Mouse (Mus musculus) hindbrain, embryonic 11.5 days (tissue): ENCODE data around the gene Id2. TPM values are rescaled to one million over a fixed set of nuclear protein-coding genes. Genes with fewer than 3 reads are reported as not detected.
A peak's percentile ranks its signal among the peaks of the same experiment; 100 is the strongest.

Experiments
- ATAC-seq: fragments of 200-750 bp; cut with Nextera tagmentation; 2 replicates; pipeline ENCODE4 v1.8.0; 2017; ENCODE audit warnings: mild to moderate bottlenecking, moderate TSS enrichment, moderate library complexity; ENCODE audit not compliant: low FRiP score
- DNase-seq: peaks from one replicate; pipeline ENCODE4 v3.0.0-alpha.2; 2015; ENCODE audit warnings: low spot score
- H3K27ac ChIP-seq: fragments of 300-500 bp; sonication (generic); 2 replicates; pipeline ENCODE4 v1.5.1; 2014; ENCODE audit warnings: mild to moderate bottlenecking, low read depth, low read length
- H3K27me3 ChIP-seq: fragments of 300-500 bp; sonication (generic); 2 replicates; pipeline ENCODE4 v1.6.1; 2014; ENCODE audit warnings: mild to moderate bottlenecking, low read length, moderate library complexity, mixed read lengths; ENCODE audit not compliant: control insufficient read depth, insufficient read depth
- H3K36me3 ChIP-seq: fragments of 300-500 bp; sonication (generic); 2 replicates; pipeline ENCODE4 v1.6.1; 2014; ENCODE audit warnings: mild to moderate bottlenecking, low read length, moderate library complexity, mixed read lengths; ENCODE audit not compliant: control insufficient read depth, insufficient read depth
- H3K4me1 ChIP-seq: fragments of 300-500 bp; sonication (generic); replicated peaks from 2 replicates; pipeline ENCODE4 v1.6.1; 2014; ENCODE audit warnings: low read length, mixed read lengths; ENCODE audit not compliant: control insufficient read depth, insufficient read depth
- H3K4me2 ChIP-seq: fragments of 300-500 bp; sonication (generic); replicated peaks from 2 replicates; pipeline ENCODE4 v1.6.1; 2014; ENCODE audit warnings: mild to moderate bottlenecking, low read depth, low read length
- H3K4me3 ChIP-seq: fragments of 300-500 bp; sonication (generic); 2 replicates; pipeline ENCODE4 v1.5.1; 2014; ENCODE audit warnings: low read depth, low read length
- H3K9ac ChIP-seq: fragments of 300-500 bp; sonication (generic); 2 replicates; pipeline ENCODE4 v1.6.1; 2014; ENCODE audit warnings: low read depth, low read length
- H3K9me3 ChIP-seq: fragments of 300-500 bp; sonication (generic); 2 replicates; pipeline ENCODE4 v1.6.1; 2016; ENCODE audit warnings: low read length; ENCODE audit not compliant: control insufficient read depth
- WGBS: fragments of 180-500 bp; shearing (Covaris S2); extraction: QIAGEN DNeasy Blood & Tissue Kit; methylation state at CpG from one replicate; pipeline ENCODE4 v1.1.7; 2014; 5-methylcytosine and 5-hydroxymethylcytosine counted together
- polyA plus RNA-seq: library from polyadenylated mRNA; unstranded; fragments of >200 nt; fragmentation: Nextera tagmentation; extraction: Ambion mirVana; gene quantifications from 2 replicates; pipeline ENCODE4 v1.2.1, GENCODE M21; 2014

Id2 gene
- polyA plus RNA-seq, 1 experiment from 2014 or later = 394 TPM

DNA sequence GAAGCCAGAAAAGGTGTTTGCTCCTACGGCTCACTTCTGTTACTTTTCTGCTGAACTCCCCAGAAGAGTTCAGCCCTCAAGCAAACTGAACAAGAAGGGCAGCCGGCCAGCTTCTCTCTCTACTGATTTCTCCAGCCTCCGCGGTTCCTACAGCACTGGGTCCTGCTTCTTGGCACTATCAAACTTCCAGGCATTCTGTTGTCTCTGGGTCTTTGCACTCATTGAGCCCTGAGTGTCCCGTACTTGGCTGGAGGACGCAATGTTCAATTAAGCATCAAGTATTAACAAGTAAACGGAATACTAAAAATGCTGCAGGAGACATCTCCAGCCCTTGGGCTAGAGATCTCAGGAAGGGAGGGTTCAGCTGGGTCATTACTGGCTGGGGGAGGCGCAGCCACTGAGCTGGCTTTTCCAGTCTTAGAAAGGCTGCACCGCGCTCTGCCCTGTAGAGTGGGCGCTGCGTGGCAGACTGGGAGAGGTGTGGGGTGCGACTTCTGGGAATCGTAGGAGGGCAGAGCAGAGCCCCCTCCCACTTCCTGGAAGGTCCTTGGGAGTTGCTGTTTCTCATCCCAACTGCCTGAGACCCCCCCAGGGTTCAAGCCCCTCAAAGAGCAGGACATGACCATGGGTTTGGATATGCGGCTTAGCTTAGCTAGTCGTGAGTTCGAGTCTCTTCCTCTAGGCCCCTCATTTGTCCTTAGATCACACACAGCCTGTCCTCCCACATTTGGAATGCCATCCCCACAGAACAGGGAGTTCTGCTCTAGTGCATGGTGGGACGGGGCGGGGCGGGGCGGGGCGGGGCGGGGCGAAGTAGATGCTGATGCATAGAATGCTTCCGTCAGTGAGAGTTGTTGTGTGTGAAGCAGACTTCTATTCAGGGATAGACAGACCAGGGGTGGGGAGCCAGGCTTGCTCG, 13.4 kb downstream of the Id2 start:
- Histone ChIP-seq H3K27ac (no peak overlapping the region), H3K4me2 (peak overlapping the region; percentile 15; the same call in 1 of the 2 replicates), H3K9ac (no peak overlapping the region), H3K27me3 (no peaks in the 10 kb centered on the region), H3K36me3 (no peaks in the 10 kb centered on the region), H3K4me1 (no peaks in the 10 kb centered on the region), H3K9me3 (no peaks in the 10 kb centered on the region), H3K4me3 (no peak overlapping the region)
- DNase-seq (no peak), ATAC-seq (no peak)
- 39% methylated on average over 26 of the region's 26 CpGs for WGBS

DNA sequence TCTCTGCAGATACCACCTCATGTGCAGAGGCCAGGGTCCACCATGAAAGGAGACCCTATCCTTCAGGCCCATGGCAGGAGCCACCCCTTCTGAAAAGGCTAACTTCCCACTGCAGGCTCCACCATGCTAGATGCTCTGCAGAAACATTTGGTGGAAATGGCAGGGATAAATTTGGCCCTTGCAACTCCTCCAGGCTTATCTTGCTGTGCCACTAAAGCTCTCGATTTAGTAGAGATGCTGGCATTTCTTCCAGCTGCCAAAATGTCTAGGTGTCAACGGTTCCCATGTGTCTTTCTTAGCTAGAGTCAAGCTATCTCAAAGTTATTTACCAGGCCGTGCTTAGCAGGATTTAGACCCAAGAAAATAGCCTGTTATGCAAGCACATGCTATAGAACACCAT, 22.6 kb downstream of the Id2 start:
- H3K9ac ChIP-seq = no peak overlapping the region
- no peaks in the 10 kb centered on the region for H3K4me1 ChIP-seq
- DNase-seq (no peak), ATAC-seq (no peak)
- no peaks in the 10 kb centered on the region for H3K36me3 ChIP-seq
- no peak overlapping the region for H3K4me3 ChIP-seq
- no peaks in the 10 kb centered on the region for H3K27me3 ChIP-seq
- H3K9me3 ChIP-seq = no peaks in the 10 kb centered on the region
- H3K4me2 ChIP-seq = no peak overlapping the region
- 88% methylated on average over 3 of the region's 3 CpGs for WGBS
- no peak overlapping the region for H3K27ac ChIP-seq

DNA sequence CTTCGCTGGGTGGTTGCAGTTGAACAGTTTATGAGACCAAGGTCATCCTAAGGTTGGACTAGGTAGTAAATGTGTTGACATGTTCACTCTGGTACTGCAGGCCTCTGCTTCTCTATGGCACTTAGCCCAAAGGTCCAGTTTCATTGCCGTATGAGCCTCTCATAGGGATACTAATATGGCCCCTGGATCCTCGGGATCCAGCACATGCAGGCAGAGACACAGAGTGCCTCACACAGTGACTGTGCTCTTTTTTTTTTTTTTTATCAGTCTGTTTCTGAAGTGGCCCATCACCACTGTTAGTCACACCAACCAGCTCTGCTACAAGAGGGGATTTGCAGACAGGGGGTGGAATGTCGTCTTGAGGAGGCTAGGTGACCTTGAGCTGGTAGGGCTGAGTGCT, 23.6 kb downstream of the Id2 start:
- no peaks in the 10 kb centered on the region for H3K36me3 ChIP-seq
- no peak overlapping the region for H3K4me2 ChIP-seq
- H3K9me3 ChIP-seq = no peaks in the 10 kb centered on the region
- H3K4me1 ChIP-seq = no peaks in the 10 kb centered on the region
- DNase-seq = no peak
- H3K27me3 ChIP-seq = no peaks in the 10 kb centered on the region
- no peak overlapping the region for H3K4me3 ChIP-seq
- no peak overlapping the region for H3K27ac ChIP-seq
- ATAC-seq = no peak
- no peak overlapping the region for H3K9ac ChIP-seq
- WGBS = 88% methylated on average over 4 of the region's 4 CpGs

DNA sequence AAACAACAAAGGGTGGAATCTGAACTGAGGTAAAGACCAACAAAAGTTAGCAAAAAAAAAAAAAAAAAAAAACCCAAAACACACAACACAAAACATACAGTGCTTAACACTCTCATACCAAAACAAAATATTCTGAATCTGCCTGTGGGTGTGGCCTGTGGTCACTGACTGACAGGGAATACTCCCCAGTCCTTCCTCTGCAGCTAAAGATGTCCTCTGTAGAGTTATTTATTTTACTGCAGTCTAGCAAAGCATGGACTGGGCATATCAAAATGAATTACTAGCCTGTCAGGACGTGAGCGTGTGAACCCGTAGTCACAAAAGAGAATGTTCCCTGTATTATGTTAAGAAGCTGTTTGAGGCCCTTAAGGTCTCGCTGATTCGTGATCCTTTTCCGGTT, 34.7 kb downstream of the Id2 start:
- no peak overlapping the region for H3K4me3 ChIP-seq
- H3K4me1 ChIP-seq = no peaks in the 10 kb centered on the region
- H3K9me3 ChIP-seq = no peaks in the 10 kb centered on the region
- H3K27ac ChIP-seq = no peak overlapping the region; the same call in 1 of the 2 replicates
- H3K27me3 ChIP-seq = no peaks in the 10 kb centered on the region
- H3K4me2 ChIP-seq = no peak overlapping the region
- H3K9ac ChIP-seq = no peak overlapping the region
- DNase-seq = no peak
- H3K36me3 ChIP-seq = 0 out of 2 replicates have a peak, but pooled peaks cover 2% of the 10 kb centered on the region
- whole genome bisulfite sequencing = 83% methylated on average over 6 of the region's 6 CpGs
- ATAC-seq = no peak

DNA sequence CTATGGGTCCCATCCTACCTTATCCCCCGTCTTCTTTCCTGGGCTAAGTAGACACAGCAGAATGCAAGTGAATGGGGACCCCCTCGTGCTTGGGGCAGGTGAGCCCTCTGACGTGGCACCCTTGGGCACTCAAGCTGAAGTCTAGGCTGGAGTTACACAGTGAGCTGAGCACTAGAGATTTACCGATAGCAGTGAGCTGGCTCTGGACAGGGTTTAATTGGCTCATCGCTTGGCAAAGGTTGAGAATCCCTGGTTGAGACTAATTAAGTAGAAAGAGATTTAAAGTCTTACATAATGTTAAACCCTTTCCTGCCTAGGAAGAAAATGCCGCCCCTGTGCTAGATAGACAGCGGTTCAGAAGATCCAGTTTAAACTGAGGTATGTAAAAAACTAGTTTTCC, 36.0 kb downstream of the Id2 start:
- ATAC-seq = no peak
- H3K9me3 ChIP-seq = no peaks in the 10 kb centered on the region
- no peak overlapping the region for H3K9ac ChIP-seq
- 90% methylated on average over 7 of the region's 7 CpGs for WGBS
- H3K4me3 ChIP-seq = no peak overlapping the region
- no peaks in the 10 kb centered on the region for H3K27me3 ChIP-seq
- H3K4me1 ChIP-seq = no peaks in the 10 kb centered on the region
- H3K27ac ChIP-seq = no peak overlapping the region
- H3K4me2 ChIP-seq = no peak overlapping the region
- no peak for DNase-seq
- H3K36me3 ChIP-seq = 0 out of 2 replicates have a peak, but pooled peaks cover 2% of the 10 kb centered on the region

DNA sequence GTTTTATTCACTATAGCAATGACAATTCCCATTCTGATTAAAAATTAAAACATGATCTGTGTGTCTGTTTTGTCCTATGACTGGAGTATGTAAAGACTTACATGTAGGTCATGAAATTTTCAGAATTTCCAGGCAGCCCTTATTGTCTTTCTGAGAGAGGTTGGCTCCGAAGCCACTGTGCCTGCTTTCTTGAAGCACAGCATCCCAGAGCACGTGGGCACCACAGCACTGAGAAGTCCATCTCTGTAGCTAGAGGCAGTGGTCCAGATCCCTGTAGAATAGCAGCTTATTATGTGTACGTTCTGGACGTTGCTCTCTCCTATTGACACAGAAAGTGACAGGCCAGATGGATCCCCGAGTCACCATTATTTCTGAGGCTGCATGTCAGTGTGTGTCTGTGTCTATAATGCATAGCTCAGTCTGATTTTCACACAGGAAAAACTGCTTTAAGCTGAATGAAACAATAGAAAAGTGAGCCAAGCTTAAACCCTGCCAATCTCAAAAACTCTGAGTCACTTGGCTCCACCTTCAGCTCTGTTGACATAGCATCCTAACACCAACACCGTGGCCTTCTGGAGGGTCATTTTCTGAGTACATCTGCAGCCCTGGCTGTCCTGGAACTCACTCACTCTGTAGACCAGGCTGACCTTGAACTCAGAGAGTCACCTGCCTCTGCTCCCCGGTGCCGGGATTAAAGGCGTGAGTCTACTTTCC, 37.3 kb downstream of the Id2 start:
- WGBS = 84% methylated on average over 9 of the region's 9 CpGs
- no peaks in the 10 kb centered on the region for H3K4me1 ChIP-seq
- no peak overlapping the region for H3K27ac ChIP-seq
- ATAC-seq = no peak
- no peak overlapping the region for H3K4me3 ChIP-seq
- no peaks in the 10 kb centered on the region for H3K9me3 ChIP-seq
- no peak overlapping the region for H3K9ac ChIP-seq
- no peaks in the 10 kb centered on the region for H3K27me3 ChIP-seq
- 0 out of 2 replicates have a peak, but pooled peaks cover 2% of the 10 kb centered on the region for H3K36me3 ChIP-seq
- H3K4me2 ChIP-seq = no peak overlapping the region
- no peak for DNase-seq

DNA sequence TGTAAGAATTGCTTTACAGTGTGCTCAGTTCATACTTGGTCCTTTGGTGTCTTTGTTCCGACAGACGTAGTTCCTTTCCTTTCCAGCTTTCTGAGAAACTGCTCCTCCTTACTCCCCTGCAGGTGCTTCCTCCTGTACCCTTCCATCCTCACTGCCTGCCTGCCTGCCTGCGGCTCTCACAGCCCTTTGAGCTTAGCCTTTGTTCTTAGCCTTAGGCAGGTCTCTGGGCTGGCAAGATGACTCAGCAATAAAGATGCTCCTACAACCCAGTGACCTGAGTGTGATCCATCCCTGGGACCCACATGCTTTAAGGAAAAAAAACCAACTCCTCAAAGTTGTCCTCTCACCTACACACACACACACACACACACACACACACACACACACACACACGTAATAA, 42.0 kb downstream of the Id2 start:
- Histone ChIP-seq H3K4me1 (no peaks in the 10 kb centered on the region), H3K27ac (no peak overlapping the region), H3K9ac (no peak overlapping the region), H3K27me3 (no peaks in the 10 kb centered on the region), H3K36me3 (0 out of 2 replicates have a peak, but pooled peaks cover 2% of the 10 kb centered on the region), H3K9me3 (no peaks in the 10 kb centered on the region), H3K4me2 (no peak overlapping the region), H3K4me3 (no peak overlapping the region)
- WGBS = 73% methylated on average over 4 of the region's 4 CpGs
- ATAC-seq (no peak), DNase-seq (no peak)

DNA sequence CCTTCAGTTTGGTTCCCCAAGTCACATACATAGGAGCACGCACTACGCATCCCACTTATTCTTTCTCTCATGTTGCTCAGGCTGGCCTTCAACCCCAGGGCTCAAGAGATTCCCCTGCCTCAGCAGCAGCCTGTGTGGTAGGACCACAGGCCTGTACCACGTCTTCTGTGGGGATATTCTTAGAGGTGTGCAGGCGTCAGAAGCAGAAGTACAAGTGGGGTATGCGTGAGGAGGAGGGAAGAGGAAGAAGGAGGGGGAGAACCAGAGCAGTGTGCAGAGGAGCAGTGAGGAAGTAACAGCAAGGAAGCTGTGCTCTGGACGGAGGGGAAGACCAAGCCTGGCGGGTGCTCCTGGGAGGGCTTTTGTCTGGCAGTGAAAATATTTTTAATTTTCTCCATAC, 42.4 kb downstream of the Id2 start:
- WGBS = 89% methylated on average over 7 of the region's 7 CpGs
- Histone ChIP-seq H3K27me3 (no peaks in the 10 kb centered on the region), H3K4me1 (no peaks in the 10 kb centered on the region), H3K4me2 (no peak overlapping the region), H3K9ac (no peak overlapping the region), H3K36me3 (0 out of 2 replicates have a peak, but pooled peaks cover 2% of the 10 kb centered on the region), H3K27ac (no peak overlapping the region), H3K4me3 (no peak overlapping the region), H3K9me3 (no peaks in the 10 kb centered on the region)
- ATAC-seq = no peak
- no peak for DNase-seq
